Mouse (Mus musculus): Measurements from ENCODE around the gene Dpm3.

Gene Dpm3

DNA sequence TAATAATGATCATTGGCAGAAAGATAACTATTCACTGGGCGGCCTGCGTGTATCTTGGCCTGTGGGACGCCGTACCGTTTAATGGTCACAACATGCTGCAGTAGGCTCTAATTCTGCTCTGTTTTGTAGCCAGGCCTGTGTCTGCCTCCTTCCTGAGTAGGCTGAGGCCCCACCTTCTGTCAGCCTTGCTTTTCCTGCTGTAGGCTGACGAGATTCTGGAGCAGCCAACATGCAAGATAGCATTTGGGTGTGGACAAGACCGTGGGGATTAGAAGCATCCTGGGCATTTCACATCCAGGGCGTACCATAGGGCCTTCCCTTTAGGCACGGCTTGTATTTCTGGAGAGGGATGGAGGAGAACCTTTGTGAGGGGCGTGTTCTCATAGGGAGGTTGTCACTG is 3.3 kb downstream of the Dpm3 start:
- in situ Hi-C loops (cut with MboI; ENCODE audit: low sequenced_read_pairs): no loop called here

DNA sequence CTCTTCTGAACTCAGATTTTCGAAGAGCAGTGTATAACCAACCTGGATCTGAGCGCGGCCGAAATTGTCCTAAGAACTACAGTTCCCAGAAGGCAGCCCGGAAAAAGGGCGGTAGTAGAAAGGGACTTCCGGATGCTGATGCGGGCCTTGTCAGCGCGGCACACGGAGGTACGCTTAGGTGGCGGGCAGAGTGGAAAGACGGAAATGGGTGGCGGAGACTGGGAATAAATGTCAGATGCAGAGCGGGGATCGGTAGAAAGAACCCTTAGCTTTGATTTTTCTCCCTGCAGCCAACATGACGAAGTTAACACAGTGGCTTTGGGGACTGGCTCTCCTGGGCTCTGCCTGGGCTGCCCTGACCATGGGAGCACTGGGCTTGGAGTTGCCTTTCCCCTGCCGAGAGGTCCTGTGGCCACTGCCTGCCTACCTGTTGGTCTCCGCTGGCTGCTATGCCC is 7.3 kb downstream of the Dpm3 start:
- in situ Hi-C loops (cut with MboI; ENCODE audit: low sequenced_read_pairs): no loop called here

DNA sequence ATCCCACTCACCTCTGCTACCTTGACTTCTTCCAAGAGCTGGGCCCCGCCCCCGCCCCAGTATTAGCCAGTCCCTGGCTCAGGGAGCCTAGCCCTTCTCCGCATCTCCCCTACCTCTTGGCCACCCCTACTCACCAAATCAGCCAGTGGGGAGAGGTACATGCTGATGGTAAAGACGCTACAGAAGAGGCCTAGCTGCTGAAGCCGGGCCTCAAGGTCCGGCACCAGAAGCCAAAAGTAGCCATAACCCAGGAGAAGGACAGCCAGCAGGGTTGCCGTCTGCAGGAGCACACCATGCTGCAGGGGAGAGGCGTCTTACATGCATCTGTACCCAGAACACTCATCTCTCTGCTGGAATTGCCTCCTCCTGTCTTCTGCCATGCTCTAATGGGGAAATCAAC is 9.8 kb downstream of the Dpm3 start:
- in situ Hi-C loops (cut with MboI; ENCODE audit: low sequenced_read_pairs): no loop called here

DNA sequence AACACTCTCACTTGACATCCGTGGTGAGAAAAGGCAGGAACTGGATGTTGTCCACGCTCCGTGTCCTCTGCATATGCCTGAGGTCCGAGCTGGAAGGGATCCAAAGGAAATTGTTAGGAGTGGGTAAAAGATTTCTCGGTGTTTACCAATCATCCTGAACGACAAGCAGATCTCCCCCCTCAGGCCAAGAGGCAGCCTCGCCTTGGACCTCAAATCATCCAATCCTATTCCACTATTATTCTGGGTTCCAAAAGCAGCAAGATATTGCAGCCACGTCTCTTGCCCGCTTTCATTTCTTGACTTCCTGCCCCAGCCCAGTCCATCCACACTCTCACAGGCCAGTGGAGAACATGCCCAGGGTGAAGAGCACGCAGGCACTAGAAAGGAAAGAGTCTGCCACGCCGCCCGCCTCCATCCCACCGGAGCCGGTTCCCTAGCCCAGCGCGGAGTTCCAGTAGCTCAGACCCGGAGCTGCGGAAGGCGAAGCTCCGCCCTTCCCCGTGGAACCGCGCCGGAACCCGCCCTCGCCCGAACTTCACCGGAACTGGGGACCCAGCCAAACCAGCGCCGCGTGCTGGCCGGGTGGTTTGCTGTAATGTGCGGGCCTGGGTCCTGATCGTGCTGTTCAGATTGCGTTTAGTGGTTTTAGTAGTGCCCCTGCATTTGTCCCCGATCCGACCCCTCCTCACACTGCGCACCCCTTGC is 11.0 kb downstream of the Dpm3 start, which contains the start of gene Slc50a1:
Gene Slc50a1 (minus strand): TSS at position 520 of the 705 bp plus-strand sequence.
- in situ Hi-C loops (cut with MboI; ENCODE audit: low sequenced_read_pairs): no loop called here

DNA sequence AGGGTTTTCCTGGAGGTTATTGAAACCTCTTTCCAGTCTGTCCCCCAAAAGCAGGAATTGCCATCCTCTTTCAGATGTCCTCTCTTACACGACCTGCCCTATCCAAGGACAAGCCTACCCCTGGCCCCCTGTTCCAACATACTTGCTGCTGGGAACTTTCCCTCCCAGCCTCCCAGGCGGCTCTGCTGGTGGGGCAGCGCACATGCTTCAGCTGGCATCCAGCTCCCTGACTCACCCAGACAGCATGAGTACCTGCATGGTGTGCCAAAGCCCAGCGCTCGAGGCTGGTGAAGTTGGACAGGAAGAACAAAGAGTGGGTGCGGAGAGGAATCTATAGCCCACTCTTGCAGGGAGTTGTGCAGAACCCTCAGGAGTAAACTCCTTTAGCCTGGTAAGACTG is 11.7 kb downstream of the Dpm3 start:
- in situ Hi-C loops (cut with MboI; ENCODE audit: low sequenced_read_pairs): no loop called here

DNA sequence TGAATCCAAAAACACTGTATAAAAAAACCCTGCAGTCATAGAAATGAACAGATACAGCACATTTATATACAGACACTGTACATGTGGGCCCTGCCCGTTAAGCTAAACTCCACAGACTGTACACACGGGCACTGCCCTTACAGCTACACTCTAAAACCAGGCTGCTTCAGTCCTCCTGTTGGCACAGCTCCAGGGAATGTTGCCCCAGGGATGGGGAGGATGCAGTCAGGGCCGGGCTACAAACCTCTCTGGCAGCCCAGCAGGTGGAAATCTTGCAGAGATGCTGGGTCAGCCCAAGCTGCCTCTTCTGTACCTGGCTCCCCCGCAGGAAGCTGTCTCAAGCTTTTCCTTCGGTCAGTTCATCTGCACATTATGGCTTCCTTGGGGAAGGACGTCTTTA is 12.6 kb downstream of the Dpm3 start:
- in situ Hi-C loops (cut with MboI; ENCODE audit: low sequenced_read_pairs): no loop called here

DNA sequence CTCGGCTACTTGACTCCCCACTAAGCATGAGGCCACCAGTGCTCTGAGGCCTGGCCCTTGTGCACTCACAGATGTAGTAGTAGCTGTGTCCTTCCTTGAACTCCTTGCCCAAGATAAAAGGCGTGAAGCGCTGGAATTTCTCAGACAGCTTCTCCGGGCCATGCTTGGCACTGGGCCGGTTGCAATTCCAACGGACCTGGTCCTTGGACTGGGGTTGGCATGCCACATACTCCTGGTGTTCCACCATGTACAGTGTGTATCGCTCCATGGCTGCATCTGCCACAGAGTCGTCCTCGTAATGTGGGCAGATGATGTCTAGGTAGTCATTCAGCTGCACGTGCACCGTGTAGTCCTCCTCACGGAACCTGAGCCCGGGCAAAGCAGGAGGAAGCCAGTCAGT is 16.9 kb downstream of the Dpm3 start:
- in situ Hi-C loops (cut with MboI; ENCODE audit: low sequenced_read_pairs): no loop called here

DNA sequence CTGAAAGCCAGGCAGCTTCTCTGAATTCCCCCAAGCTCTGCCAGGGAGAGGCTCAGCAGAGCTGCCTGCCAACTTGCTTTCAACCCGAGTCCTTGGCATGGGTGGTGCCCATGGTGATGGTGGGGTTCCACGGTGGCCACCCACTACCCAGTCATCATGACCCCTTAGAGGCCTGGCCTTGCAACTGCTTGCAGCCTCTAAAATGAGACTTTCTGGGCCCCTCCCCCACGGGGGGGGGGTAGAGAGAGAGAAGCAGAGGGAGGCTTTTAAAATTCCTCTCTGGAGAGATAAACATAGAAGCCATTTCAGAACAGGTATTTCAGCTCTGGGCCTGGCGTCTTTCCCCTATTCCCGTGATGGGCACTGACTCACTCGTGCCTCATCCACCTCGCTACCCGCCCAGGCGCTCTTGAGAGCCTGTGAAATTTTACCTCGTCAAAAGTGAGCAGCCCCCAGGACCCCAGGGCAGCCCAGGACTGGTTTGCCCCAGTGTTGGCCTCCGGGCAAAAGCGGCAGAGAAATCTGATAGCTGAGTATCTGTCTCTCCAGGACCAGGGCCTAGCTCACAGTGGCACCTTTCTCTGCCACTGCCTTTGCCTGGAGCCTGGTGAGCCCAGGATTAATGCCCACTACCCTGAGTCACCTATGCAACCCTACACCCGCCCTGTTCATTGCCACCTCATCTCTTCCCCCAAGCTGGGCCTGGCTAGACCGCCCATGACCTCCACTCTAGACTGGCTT is 18.3 kb downstream of the Dpm3 start:
- in situ Hi-C loops (cut with MboI; ENCODE audit: low sequenced_read_pairs): no loop called here

DNA sequence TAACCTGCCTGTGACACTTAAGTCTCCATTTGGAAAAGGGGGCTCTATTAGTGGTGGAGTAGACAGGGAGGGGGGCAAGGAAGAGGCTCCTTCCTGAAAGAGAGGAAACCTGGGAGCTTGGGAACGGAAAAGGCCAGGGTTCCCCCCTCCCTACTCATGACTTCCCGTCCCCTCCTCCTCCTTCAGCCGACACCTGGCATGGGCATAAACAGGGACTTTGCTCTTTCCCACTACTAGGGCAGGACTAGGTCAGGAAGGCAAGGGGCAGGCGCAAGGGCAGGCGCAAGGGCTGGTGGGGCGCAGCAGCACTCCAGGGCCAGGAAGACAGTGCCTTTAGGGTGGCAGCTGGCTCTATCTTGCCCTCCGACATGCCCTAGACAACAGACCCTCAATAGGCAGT is 18.9 kb downstream of the Dpm3 start:
- in situ Hi-C loops (cut with MboI; ENCODE audit: low sequenced_read_pairs): no loop called here

DNA sequence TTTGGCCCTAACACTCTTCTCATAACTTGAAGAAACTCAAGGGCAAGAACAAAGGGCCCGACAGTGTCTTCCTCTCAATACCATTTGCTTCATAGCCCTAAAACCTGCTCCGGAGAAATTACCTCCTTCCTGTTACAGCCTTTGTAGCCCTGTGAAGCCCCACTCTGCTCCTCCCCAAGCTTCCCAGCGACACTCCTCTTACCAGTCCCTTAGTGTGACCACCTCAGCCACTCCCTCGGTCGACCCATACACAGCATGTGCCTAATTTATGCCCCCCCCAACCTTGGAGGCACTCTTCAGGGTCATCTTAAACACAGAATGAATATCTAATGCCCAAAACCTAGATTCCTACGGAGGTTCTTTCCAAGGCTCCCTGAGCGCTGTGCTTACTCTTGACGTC is 19.5 kb downstream of the Dpm3 start:
- in situ Hi-C loops (cut with MboI; ENCODE audit: low sequenced_read_pairs): no loop called here

DNA sequence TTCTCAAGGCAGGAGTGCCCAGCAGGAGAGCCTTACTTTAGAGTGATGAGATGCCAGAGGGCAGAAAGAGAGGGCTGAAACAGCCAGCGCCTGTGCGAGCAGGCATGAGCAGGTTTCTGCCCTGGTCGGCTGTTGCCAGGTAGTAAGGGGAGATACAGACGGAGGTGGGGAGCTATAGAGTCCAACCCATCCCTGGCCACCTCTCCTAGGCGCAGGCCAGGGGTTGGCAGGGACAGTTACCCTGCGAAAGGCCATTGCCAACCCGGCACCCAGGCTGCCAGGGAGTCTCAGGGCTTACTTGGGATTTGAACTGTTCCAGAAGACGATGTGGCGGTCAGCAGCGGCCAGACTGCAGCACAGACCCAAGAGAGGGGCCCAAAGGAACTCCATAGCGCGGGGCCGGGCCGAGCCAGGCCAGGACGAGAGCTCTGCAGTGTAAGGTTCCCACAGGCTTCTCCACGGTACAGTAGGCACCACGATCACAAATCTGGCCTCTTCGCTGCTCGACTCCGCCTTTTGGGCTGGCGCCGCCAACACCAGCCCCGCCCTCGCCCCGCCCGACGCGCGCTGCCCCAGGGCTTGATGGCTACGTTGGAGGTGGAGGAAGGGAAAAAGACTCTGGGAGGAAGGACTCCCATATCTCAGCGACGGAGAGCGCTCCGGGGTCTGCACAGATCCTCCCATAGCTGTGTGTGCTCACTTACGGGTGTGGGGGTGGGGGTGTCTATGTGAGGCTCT is 20.2 kb downstream of the Dpm3 start:
- in situ Hi-C loops (cut with MboI; ENCODE audit: low sequenced_read_pairs): no loop called here

DNA sequence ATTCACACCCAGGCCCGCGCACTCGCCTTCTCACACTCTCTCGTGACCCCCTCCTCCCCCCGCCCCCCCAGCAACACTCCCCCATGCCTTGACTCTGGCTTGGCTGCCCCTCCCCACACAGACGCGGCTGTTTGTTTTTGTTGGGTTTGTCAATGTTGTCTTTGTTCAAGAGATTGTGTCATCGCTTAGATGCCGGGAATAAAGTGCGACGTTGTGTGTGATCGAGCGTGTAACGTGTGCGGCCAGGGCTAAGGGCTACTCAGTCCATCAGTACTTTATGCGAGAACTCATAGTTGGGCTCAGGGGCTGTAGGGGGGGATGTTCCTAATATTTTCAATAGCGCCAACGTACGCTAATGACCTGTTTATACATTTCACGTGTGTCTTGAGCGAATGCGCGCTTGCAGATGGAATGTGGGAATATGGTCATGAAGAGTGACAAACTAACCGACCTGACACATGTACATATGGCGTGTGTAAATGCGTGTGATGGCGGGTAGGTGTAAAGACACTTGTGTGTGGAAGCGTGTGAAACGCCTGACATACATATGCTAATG is 21.0 kb downstream of the Dpm3 start:
- in situ Hi-C loops (cut with MboI; ENCODE audit: low sequenced_read_pairs): loop anchor here (5.0 kb wide), 1 partner anchor 33 kb away; the partner anchor contains the start of genes Krtcap2 and Trim46

DNA sequence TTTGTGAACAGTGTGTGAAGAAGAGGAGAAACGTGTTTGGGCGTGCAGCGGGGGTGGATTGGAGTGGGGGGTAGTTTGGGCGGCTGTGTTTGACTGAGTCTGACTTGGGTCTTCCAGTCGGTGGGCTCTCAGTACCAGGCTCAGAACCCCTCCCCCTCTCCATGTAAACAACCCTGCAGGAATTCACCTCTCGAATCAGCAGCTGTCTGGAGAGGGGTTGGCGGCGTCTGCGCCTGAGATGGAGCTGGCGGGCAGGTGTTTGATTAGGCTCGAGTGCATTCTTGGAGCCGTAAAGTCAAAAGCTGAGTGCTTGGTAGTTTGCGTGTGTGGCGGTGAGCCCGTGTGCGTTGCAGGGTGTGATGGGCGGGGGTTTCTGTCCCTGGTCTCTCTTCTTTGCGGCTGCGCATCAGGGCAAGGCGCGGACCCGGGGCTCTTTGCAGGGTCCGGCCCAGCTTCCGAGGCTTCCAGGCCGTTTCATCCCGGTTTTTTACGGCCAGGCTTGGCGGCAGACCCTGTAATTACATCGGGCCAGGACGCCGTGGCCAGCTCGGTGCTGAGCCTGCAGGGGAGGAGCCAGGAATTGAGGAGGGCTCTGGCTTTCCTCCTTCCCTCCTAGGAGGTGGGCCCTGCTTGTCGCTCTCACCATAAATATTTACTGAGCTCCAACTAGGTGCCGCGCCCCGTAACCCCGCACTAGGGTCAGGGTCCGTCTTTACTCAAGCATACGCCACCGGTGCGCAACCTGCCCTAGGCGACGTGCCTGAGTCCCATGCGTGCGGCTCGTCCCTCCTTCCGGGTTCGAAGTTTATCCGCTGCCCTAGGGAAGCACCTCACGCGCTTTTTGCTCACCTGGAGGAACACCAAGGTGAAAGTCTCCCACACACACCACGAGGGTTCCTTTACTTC is 21.7 kb downstream of the Dpm3 start, which contains the start of gene Efna1:
Gene Efna1 (minus strand): TSS at position 537 of the 906 bp plus-strand sequence.
- in situ Hi-C loops (cut with MboI; ENCODE audit: low sequenced_read_pairs): loop anchor here (5.0 kb wide), 1 partner anchor 34 kb away; the partner anchor contains the start of genes Krtcap2 and Trim46

DNA sequence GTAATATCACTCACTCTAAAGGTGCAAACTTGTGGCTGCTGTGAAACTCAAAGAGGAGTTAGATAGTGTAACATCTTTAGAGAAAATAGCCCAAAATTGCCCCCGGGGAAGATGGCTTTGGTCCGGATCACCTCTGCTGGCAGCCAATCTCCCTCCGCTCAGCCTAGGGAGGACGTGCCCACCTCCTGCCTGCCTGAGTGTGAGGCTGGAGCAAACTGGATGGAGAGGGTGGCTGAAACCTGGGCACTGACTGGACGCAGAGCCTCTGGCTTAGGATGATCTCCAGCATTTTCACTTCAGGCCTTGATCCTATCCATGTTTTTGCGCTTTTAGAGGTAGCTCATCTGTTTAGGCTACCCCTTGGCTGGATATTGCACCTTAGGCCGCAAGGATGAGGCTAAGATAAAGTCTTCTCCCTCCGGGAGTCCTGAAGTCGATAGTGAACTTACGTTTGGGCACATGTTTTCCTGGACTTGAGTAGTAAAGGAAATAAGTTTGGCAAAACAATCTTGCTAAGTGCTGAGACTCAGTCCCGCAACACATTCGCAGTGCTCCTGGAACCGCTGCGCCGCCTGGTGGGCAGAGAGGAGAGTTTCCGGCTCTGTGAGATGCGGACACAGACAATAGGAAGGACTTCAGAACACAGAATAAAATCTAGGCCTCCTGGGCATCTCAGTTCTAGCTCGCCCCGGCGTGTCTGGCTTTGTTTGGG is 22.6 kb downstream of the Dpm3 start:
- in situ Hi-C loops (cut with MboI; ENCODE audit: low sequenced_read_pairs): loop anchor here (5.0 kb wide), 1 partner anchor 34 kb away; the partner anchor contains the start of genes Krtcap2 and Trim46

DNA sequence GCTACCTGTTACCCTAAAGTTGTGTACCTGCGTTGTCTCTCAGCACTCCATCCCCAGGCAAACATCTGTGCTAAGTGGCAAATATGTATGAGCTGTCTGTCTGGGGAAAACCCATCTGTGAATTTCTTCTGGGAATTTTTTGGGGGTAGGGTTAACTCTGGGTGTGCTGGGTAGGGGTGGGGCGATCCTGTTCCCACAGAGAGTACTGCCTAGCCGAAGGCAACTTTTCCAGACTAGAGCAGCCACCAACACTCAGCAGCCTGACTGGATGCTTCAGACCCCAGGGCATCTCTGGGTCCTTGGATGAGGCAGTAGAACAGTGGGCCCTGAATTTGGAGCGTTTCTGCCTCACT is 23.1 kb downstream of the Dpm3 start:
- in situ Hi-C loops (cut with MboI; ENCODE audit: low sequenced_read_pairs): loop anchor here (5.0 kb wide), 1 partner anchor 35 kb away; the partner anchor contains the start of genes Krtcap2 and Trim46

DNA sequence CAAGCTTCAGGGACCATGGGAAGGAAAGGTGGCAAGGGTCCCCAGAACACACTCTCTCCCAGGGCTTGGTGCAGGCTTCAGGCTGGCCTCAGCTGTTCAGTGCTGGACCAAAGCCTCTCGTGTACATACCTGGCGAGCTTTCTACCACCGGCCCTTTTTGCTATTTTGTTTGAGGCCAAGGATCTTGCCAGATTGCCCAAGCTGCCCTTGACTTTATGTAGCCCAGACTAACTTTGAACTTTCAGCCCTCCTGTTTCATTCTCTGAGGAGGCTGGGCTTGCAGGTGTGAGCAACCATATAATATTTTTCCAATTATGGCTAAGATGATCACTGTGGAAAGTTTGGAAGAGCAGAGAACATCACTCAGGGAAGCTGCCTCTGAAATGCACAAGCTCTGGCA is 25.1 kb downstream of the Dpm3 start:
- in situ Hi-C loops (cut with MboI; ENCODE audit: low sequenced_read_pairs): loop anchor here (5.0 kb wide), 1 partner anchor 37 kb away; the partner anchor contains the start of genes Krtcap2 and Trim46

DNA sequence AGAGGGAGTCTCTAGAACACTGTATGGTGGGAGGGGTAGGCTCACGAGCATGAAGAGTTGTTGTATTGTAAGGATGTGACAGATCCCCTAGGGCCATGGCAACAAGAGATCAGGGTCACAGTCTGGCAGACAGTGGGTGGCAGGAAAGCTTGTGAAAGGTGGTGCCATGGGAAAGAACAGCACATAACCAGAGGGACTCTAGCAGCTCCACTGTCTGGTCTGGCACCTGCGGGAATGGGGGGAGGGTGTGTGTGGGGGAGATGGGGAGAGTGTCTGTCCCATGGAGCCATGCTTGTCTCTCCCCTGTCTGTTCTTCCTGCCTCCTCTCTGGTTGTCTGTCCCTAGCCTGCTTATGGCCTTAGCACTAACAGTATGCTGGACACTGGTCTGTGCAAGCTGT is 26.4 kb downstream of the Dpm3 start:
- in situ Hi-C loops (cut with MboI; ENCODE audit: low sequenced_read_pairs): no loop called here

DNA sequence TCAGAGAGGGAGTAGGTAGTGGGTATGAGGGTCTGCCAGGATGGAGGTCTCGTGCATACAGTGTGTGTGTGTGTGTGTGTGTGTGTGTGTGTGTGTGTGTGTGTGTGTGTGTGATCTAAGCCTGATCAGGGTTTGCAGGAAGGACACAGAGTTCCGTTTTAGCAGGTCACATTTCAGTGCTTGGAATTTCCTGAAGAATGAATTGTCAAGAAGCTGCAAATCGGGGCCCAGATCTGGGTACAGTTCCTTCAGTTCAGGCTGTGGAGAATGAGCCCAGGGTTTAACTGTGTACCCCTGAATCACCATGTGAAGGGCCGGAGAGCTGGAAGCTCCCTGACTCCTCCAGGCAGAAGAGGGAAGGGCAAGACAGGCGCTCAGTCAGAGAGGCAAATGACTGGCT is 28.1 kb downstream of the Dpm3 start:
- in situ Hi-C loops (cut with MboI; ENCODE audit: low sequenced_read_pairs): no loop called here

DNA sequence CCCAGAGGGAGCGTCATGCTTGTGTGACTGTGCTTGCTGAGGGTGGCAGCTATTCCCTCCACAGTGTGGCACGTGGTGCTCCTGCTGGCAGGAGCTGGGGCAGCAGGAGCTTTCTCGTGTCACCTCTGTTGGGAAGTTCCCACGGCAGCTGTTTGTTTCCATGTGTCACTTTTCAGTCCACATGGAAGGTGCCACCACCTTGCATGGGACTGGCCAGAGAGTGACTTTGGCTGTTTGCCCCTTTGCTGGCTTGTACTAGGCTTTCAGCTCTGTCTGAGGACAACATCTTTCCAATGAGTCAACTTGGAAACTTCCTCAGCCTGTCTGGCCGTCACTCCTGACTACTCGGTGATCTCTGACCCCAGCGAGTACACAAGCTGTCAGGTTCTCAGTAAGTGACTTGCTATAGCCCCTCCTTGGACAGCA is 29.4 kb downstream of the Dpm3 start:
- in situ Hi-C loops (cut with MboI; ENCODE audit: low sequenced_read_pairs): no loop called here
